Mouse (Mus musculus) megakaryocyte, embryonic 14.5 days (primary cell): ENCODE data around the gene Rin1. TPM values are rescaled to one million over a fixed set of nuclear protein-coding genes. Genes with fewer than 3 reads are reported as not detected.
"Not testable (repeated sequence)": the region's sequence is repeated elsewhere in the genome, so short reads cannot be mapped to it uniquely, and the experiment has no call there.

Experiments used
- H3K27me3 ChIP-seq: replicated peaks from 2 replicates; pipeline ENCODE3; 2012; ENCODE audit warnings: inconsistent platforms
- H3K36me3 ChIP-seq: replicated peaks from 2 replicates; pipeline ENCODE3; 2012; ENCODE audit warnings: low read length, inconsistent platforms, mixed read lengths
- H3K4me1 ChIP-seq: 2 replicates; pipeline ENCODE4 v1.6.1; 2012; ENCODE audit warnings: inconsistent platforms
- H3K4me3 ChIP-seq: replicated peaks from 2 replicates; pipeline ENCODE3; 2012; ENCODE audit warnings: moderate library complexity, mild to moderate bottlenecking, inconsistent platforms
- H3K9me3 ChIP-seq: 2 replicates; pipeline ENCODE4 v1.6.1; 2012; ENCODE audit warnings: inconsistent platforms
- FLI1 ChIP-seq: IDR thresholded peaks from 2 replicates; pipeline ENCODE4 v1.6.1; 2012; ENCODE audit warnings: low read length, inconsistent platforms, mixed read lengths
- GATA1 ChIP-seq: IDR thresholded peaks from 3 replicates; pipeline ENCODE4 v1.6.1; 2012; ENCODE audit warnings: mixed read lengths, low read length, inconsistent platforms, borderline replicate concordance
- polyA plus RNA-seq: library from polyadenylated mRNA; stranded (reverse); fragments of >175 nt; gene quantifications from 2 replicates; pipeline ENCODE4 v1.2.3, GENCODE M21; 2012; ENCODE audit warnings: low replicate concordance; ENCODE audit not compliant: insufficient read depth

Rin1 gene
- polyA plus RNA-seq, 1 experiment = 0.47 TPM

GRCm38 (mm10) chr19:5079279-5079678 is 29.0 kb downstream of the Rin1 start:
- no peak overlapping the region for H3K4me3 ChIP-seq
- TF ChIP-seq GATA1 = no peak
- TF ChIP-seq FLI1 = no peak
- H3K27me3 ChIP-seq = peaks cover 65% of the 10 kb centered on the region
- H3K36me3 ChIP-seq = no peaks in the 10 kb centered on the region
- peaks cover 5% of the 10 kb centered on the region for H3K9me3 ChIP-seq
- H3K4me1 ChIP-seq = peaks cover 10% of the 10 kb centered on the region; the same call in 1 of the 2 replicates

- Histone ChIP-seq H3K36me3 (no peaks in the 10 kb centered on the region), H3K4me3 (no peak overlapping the region), H3K9me3 (no peaks in the 10 kb centered on the region), H3K4me1 (peaks cover 21% of the 10 kb centered on the region), H3K27me3 (peaks cover 71% of the 10 kb centered on the region)
- TF ChIP-seq FLI1 (no peak), GATA1 (no peak)
Measured at GRCm38 (mm10) chr19:5082005-5082404, 31.7 kb downstream of the Rin1 start.

GRCm38 (mm10) chr19:5082596-5082995 is 32.3 kb downstream of the Rin1 start:
- Histone ChIP-seq H3K9me3 (no peaks in the 10 kb centered on the region), H3K4me1 (peaks cover 27% of the 10 kb centered on the region), H3K36me3 (no peaks in the 10 kb centered on the region), H3K4me3 (peak overlapping the region; percentile 59), H3K27me3 (peaks cover 71% of the 10 kb centered on the region)
- TF ChIP-seq FLI1 = no peak
- no peak for TF ChIP-seq GATA1

- H3K27me3 ChIP-seq = peaks cover 66% of the 10 kb centered on the region
- H3K4me3 ChIP-seq = no peak overlapping the region
- H3K4me1 ChIP-seq = peaks cover 38% of the 10 kb centered on the region
- TF ChIP-seq FLI1 (no peak), GATA1 (no peak)
- no peaks in the 10 kb centered on the region for H3K36me3 ChIP-seq
- H3K9me3 ChIP-seq = no peaks in the 10 kb centered on the region
Measured at GRCm38 (mm10) chr19:5083961-5084833, 33.9 kb downstream of the Rin1 start.

GRCm38 (mm10) chr19:5084834-5085144 is 34.5 kb downstream of the Rin1 start:
- peak overlapping the region; percentile 85 for H3K4me3 ChIP-seq
- peaks cover 5% of the 10 kb centered on the region for H3K36me3 ChIP-seq
- H3K4me1 ChIP-seq = peaks cover 44% of the 10 kb centered on the region
- TF ChIP-seq GATA1 (no peak), FLI1 (no peak)
- no peaks in the 10 kb centered on the region for H3K9me3 ChIP-seq
- H3K27me3 ChIP-seq = peaks cover 65% of the 10 kb centered on the region

- Histone ChIP-seq H3K4me3 (peak within 1 kb of the TSS; percentile 85), H3K27me3 (peaks cover 60% of the 10 kb centered on the region), H3K36me3 (peaks cover 9% of the 10 kb centered on the region), H3K4me1 (peaks cover 45% of the 10 kb centered on the region), H3K9me3 (no peaks in the 10 kb centered on the region)
- TF ChIP-seq GATA1 (no peak), FLI1 (no peak)
Measured at GRCm38 (mm10) chr19:5085145-5085863, 35.0 kb downstream of the Rin1 start, which contains the start of gene Tmem151a. TSS of gene Tmem151a (minus strand) at chr19:5085531.

- Histone ChIP-seq H3K4me1 (peaks cover 45% of the 10 kb centered on the region), H3K27me3 (peaks cover 48% of the 10 kb centered on the region), H3K36me3 (peaks cover 21% of the 10 kb centered on the region)
- not testable (repeated sequence) for H3K4me3 ChIP-seq, H3K9me3 ChIP-seq
Measured at GRCm38 (mm10) chr19:5086533-5086932, 36.3 kb downstream of the Rin1 start.

GRCm38 (mm10) chr19:5087884-5088728 is 37.8 kb downstream of the Rin1 start, which contains the start of gene Yif1a:
TSS of gene Yif1a (plus strand) at chr19:5088538.
- Histone ChIP-seq H3K9me3 (no peaks in the 10 kb centered on the region), H3K4me3 (peak within 1 kb of the TSS; percentile 100), H3K36me3 (peaks cover 37% of the 10 kb centered on the region), H3K27me3 (peaks cover 32% of the 10 kb centered on the region), H3K4me1 (peaks cover 40% of the 10 kb centered on the region)
- TF ChIP-seq GATA1 = no peak
- TF ChIP-seq FLI1 = no peak

- Histone ChIP-seq H3K4me1 (peaks cover 52% of the 10 kb centered on the region), H3K27me3 (peaks cover 21% of the 10 kb centered on the region), H3K4me3 (peak overlapping the region; percentile 100), H3K9me3 (no peaks in the 10 kb centered on the region), H3K36me3 (peaks cover 44% of the 10 kb centered on the region)
- no peak for TF ChIP-seq GATA1
- no peak for TF ChIP-seq FLI1
Measured at GRCm38 (mm10) chr19:5089324-5089723, 39.0 kb downstream of the Rin1 start.
